Mouse (Mus musculus) megakaryocyte, embryonic 14.5 days (primary cell): ENCODE data around the gene Gm17606.

Source experiments
- FLI1 ChIP-seq: IDR thresholded peaks from 2 replicates; pipeline ENCODE4 v1.6.1; 2012; ENCODE audit warnings: low read length, inconsistent platforms, mixed read lengths
- GATA1 ChIP-seq: IDR thresholded peaks from 3 replicates; pipeline ENCODE4 v1.6.1; 2012; ENCODE audit warnings: mixed read lengths, low read length, inconsistent platforms, borderline replicate concordance

- TF ChIP-seq GATA1 (no peak), FLI1 (no peak)
These were observed 5.7 kb downstream of the Gm17606 start for GRCm38 (mm10) chr14:54646455-54646854.
